Mouse (Mus musculus): ENCODE results near the gene Atg16l2.

DNA sequence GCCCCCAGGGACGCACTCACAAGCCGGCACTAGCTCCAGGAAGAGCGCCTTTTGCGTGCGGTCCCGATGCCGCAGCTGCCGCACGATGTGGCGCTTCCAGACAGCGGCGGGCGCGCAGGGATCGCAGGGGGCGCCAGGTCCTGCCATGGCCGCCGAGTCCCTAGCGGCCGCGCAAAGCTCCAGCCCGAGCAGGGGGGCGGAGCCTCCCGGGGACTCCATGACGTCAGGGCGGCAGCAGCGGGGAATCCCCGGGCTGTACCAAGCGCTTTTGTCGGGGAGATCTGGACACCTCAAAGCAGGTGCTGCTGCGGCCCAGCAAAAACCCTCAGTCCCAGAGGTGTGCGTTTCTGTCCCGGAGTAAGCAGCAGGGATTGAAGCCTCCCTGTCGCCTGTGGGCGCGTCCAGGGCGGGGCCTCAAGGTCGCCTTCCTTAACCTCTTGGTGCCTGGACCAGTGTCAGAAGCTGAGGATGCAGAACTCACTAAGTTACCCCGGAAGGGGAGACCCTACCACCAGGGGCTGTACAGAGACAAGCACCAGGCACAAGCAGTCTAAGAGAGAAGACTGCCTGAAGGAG is at the start of gene Atg16l2:
- TF ChIP-seq POLR2A (IDR thresholded peaks at IDR 0.05; ENCODE audit: insufficient read length, low read depth) (peak; percentile 96), POLR2AphosphoS2 (IDR thresholded peaks at IDR 0.05; ENCODE audit: insufficient read length, low read depth) (peak; percentile 85), CEBPB (IDR thresholded peaks at IDR 0.05; ENCODE audit: insufficient read depth, poor library complexity, severe bottlenecking) (no peak), MYOD1 (IDR thresholded peaks at IDR 0.05; ENCODE audit: control insufficient read depth in 1 of 3, insufficient read length in 2 of 3, low read depth in 2 of 3) (peak in 2 of 3 experiments; percentile 22 to 56)

Measured in myocyte (in vitro differentiated cells).